Mouse (Mus musculus) frontal cortex, postnatal 36 days (tissue): ENCODE results near the gene Fam102a.

ENCODE experiments used
- DNase-seq, 2 experiments: peaks; one replicate each; pipeline ENCODE4 v3.0.0; 2022; ENCODE audit warnings: low spot score in 2 of 2

Fam102a gene

DNA sequence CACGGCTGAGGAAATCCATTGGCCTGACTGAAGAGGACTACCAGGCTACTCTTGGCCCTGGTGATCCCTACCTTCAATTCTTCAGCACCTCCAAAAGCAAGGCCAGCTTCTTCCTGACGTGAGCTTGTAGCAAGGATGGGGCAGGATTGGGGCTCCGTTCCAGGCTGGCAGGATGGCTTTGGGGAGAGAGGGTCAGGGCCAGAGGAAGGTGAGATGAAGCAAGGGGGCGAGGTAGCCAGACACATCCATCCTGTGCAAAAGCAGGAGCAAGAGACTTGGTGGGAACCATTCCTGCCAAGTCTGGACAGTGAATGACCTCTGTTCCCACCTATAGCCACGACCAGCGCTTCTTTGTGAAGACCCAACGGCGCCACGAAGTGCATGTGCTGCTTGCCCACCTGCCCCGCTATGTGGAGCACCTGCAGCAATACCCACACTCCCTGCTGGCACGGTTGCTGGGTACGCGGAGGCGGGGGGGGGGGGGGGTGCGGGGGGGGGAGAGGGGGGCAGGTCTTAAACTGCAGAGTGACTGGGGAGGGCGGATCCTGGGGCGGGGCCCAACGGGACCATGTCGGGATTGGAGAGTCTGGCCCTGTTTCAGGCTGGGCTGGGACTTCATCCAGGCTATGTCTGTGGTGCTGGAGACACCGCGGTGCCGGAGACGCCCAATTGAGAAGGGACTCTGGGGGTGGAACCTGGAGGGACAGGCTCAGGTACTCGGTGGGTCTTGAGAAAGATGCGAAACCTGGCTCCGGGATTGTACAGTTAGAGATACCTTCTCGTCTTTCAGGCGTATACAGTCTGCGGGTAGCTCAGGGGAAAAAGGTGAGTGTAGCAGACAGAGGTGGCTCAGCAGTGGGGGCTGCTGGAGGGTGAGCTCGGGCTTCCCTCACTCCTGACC is 43.3 kb downstream of the Fam102a start:
- no peak for DNase-seq

DNA sequence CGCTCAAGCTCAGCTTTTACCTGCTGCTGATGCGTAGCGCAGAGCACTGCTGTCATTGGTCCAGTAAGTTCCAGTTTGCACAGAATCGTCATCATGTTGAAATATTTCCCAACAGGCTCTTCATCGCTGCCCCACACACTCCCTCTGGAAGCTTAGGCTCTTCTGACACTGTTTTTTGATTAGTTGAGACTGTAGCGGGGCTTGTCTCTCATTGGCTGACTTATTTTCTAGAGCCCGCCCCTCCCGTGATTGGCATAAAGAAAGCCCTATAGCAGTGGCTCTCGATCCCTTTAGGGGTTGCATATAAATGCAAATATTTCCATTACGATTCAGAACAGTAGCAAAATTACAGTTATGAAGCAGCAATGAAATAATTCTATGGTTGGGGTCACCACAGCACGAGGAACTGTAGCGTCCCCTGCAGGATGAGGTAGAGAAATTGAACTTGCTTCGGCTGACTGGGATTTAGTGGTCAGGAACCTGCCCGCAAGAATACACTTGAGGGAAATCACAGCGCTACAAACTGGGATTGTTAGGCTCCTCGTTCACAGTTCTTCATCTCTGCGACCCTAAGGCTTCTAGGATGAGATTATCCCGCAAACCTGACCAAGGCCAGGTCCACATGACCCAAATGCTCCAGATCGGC is 46.4 kb downstream of the Fam102a start:
- DNase-seq, result peak; percentile 75 to 91

DNA sequence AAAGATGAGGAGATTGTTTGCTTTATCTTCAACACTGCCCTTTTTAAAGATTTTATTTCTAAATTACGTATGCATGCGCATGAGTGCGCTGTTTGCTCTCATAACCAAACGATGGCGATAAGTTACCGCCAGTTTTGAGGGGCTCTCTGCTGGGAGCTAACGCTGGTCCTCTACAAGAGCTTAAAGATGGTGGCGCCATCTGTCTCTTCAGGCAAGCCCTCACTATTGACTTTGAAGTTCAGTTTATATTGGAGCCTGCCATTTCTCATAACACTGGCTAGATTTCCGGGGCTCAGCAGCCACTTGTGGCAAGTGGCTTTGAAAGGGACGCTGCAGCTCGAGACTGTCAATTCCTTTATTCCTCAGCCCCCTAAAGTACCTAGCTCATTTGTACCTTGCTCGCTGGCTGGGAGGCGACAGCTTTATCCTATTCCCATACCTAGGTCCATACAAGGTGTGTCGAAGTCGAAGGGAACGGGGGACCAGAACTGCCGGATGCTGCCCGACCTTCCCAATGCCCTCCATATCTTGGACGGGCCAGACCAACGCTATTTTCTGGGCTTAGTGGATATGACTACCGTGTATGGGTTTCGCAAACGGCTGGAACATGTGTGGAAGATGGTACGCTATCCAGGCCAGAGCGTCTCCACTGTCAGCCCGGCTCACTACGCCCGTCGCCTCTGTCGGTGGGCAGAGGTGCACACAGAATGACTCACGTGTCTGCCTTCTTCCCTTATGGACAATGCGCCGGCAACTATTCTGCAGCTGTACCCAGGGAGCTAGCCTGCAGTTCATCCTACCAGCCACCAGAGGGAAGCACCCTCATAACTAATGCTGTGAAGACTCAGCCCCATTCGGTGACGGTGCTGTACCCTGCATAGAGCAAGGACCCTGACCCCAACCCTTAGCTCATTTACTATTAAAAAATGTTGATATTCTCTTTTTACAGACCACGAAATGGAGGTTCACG is 48.0 kb downstream of the Fam102a start:
- DNase-seq, result peak; percentile 82 to 94

DNA sequence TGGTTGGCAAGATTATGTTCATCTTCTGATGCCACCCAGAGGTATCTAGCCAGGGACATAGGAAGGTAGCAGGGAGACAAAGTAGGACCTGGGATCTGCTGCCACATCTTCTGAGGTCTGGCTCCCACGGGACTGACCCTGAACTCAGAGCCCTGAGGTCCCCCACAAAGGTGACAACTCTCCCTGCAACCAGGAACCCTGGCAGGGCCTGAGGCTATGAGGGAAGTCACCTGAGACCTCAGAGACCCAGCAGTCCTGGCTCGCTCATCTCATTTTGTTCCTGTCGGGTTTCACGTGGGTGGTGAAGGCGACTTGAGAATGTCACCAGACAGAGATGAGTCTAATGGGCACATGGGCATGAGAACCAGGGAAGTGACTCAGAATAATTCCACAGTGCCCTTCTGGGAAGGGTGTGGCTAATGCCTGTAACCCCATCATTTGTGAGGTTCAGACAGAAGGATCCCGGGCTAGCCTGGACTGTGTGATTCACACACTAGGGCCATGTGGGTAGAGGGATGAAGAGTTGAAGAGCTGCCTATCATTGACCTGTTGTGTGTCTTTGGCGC is 50.1 kb downstream of the Fam102a start:
- no peak for DNase-seq

GRCm38 (mm10) chr2:32586871-32587351 is 51.8 kb downstream of the Fam102a start, which contains the start of gene St6galnac4:
Gene St6galnac4, plus strand, starts transcription at chr2:32587095.
- DNase-seq, result peak; percentile 87 to 88

GRCm38 (mm10) chr2:32587731-32588321 is 52.7 kb downstream of the Fam102a start:
- DNase-seq, result no peak

GRCm38 (mm10) chr2:32589213-32589795 is 54.2 kb downstream of the Fam102a start:
- peak; percentile 68 to 69 for DNase-seq

- DNase-seq, result no peak
Observed at GRCm38 (mm10) chr2:32590224-32590623, 55.1 kb downstream of the Fam102a start.

DNA sequence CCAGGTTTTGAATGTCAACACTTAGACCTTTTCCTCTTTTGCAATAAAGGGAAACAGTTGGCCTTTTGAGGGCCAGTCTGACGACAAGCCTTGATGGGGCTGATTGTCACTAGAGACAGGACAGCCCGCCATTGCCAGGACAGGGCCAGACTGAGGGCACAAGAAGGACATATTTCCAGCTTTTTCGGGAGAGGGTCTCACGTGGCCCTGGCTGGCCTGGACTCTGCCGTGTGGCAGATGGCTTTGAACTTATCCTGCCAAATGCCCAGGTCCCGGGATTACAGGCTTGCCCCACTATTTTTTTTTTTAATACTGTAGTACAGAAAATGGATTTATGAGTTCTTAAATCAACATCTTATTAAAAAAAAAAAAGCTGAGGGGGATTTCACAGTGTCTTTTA is 56.1 kb downstream of the Fam102a start:
- no peak for DNase-seq

DNA sequence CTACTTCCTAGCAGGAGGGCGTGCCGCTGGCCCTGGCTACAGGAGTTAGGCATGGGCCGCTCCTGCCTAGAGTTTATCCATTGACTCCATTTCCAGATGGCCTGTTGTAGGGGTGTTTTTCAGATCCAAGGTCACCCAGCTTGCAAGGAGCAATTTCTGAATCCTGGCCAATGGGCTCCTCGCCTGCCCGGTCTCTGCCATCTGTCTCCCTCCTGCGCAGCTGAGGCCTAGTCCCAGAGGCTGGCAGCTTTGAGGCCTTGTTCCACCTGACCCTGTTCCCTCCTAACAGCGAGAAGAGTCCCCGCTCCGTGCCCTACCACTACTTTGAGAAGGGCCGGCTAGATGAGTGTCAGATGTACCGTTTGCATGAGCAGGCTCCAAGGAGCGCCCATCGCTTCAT is 61.6 kb downstream of the Fam102a start:
- no peak for DNase-seq

GRCm38 (mm10) chr2:32597248-32597647 is 62.1 kb downstream of the Fam102a start:
- no peak for DNase-seq

DNA sequence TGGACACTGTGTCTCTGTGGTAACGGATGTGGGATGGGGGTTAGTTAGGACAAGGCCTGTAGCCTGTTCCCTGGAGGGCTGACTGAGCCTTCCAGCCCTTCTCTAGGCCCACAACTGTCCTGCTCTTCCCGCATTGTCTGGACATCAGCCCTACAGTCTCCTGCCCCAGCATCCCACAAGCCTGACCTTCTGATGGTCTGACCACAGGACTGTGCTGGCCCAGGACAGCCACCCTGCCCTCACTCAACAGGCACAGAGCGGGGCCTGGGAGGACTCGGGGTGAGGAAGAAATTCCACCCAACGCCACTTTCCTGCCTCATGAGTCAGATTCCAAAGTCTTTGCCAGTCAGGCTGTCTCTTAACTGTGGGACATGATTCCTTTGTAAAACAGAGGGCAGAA is 62.6 kb downstream of the Fam102a start:
- DNase-seq, result no peak

DNA sequence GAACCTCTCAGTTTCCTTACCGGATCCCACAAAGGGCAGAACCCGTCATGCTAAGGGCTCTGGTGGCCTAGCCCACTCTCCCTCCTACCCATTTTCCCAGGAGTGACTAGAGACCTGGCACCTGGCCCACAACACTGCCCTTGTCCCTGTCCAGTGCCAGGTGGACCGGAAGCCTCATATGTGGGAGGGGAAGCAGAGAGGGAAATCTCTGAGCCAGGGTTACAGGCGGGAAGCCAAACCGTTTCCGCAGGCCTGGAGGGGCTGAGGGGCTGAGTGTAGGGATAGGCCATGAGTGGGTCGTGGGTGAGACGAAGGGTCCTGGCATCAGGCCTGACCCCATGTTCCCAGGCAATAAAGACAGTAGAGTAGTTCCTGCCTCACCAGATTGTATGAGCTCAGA is 63.4 kb downstream of the Fam102a start:
- DNase-seq, result no peak

GRCm38 (mm10) chr2:32599409-32599808 is 64.3 kb downstream of the Fam102a start, which contains the start of gene St6galnac6:
Gene St6galnac6, plus strand, starts transcription at chr2:32599709.
- DNase-seq, result no peak

DNA sequence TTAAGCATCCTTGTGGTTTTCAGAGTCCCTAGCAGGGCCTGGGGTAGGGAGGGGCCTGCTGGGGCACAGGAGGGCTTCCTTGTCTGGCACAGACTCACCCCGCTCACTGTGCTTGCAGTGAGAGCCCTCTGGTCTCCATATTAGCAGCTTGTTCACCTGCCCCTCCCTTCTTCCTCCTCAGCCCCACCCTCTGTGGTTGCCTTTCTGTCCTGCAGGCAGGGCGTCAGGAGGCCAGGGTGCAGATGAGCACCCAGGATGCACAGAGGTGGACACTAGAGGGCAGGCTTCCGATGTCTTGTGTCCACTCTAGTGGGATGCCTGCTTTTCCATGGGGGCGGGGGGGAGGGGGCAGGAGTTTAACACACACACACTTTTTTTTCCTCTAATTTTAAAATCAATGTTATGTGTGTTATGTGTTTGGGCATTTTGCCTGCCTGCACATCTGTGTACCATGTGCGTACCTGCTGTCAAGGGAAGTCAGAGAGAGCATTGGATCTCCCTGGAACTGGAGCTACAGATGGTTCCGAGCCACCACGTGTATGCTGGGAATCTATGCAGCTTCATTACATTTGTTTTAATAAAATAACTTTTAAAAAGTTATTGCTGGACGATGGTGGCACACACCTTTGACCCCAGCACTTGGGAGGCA is 66.4 kb downstream of the Fam102a start:
- DNase-seq, result no peak

DNA sequence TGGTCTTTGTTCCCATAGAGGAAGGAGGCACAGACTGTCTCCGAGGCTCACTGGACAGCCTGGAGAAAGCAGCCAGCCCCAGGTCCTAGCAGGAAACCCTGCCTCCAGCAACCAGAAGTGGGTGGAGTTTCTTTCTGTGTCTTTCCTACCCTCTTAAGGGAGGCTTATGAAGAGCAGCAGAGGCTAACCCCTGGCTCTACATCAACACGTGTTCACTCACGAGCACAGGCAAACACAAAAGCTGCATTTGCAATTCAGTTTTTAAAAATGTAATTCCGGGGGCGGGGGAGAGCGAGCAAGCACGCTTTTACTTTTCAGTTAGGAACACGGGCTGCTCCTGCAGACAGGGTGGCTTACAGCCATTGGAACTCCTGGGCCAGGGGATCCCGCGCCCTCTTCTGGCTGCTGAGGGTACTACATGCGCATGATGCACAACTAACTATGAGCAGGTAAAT is 67.5 kb downstream of the Fam102a start:
- peak; percentile 88 to 91 for DNase-seq

- no peak for DNase-seq
Observed at GRCm38 (mm10) chr2:32604631-32605030, 69.5 kb downstream of the Fam102a start.

GRCm38 (mm10) chr2:32606161-32607142 is 71.3 kb downstream of the Fam102a start:
- DNase-seq, result peak; percentile 78 to 80
